Mouse (Mus musculus) hindbrain, embryonic 13.5 days (tissue): ENCODE measurements around the gene Lemd1. TPM values are rescaled to one million over a fixed set of nuclear protein-coding genes. Genes with fewer than 3 reads are reported as not detected.
"Not testable (repeated sequence)": the region's sequence is repeated elsewhere in the genome, so short reads cannot be mapped to it uniquely, and the experiment has no call there.

ENCODE experiments used
- ATAC-seq: fragments of 200-750 bp; cut with Nextera tagmentation; 2 replicates; pipeline ENCODE4 v1.8.0; 2017; ENCODE audit warnings: moderate TSS enrichment; ENCODE audit not compliant: low FRiP score
- H3K27ac ChIP-seq: fragments of 300-500 bp; sonication (generic); 2 replicates; pipeline ENCODE4 v1.5.1; 2015; ENCODE audit warnings: inconsistent platforms, mild to moderate bottlenecking, moderate library complexity
- H3K27me3 ChIP-seq: fragments of 300-500 bp; sonication (generic); 2 replicates; pipeline ENCODE4 v1.6.1; 2015; ENCODE audit warnings: mild to moderate bottlenecking, inconsistent platforms
- H3K36me3 ChIP-seq: fragments of 300-500 bp; sonication (generic); 2 replicates; pipeline ENCODE4 v1.6.1; 2015; ENCODE audit warnings: mild to moderate bottlenecking, inconsistent platforms
- H3K4me1 ChIP-seq: fragments of 300-500 bp; sonication (generic); replicated peaks from 2 replicates; pipeline ENCODE4 v1.6.1; 2015; ENCODE audit warnings: inconsistent platforms
- H3K4me2 ChIP-seq: fragments of 300-500 bp; sonication (generic); 2 replicates; pipeline ENCODE4 v1.6.1; 2015; ENCODE audit warnings: inconsistent platforms, mild to moderate bottlenecking, moderate library complexity
- H3K4me3 ChIP-seq: fragments of 300-500 bp; sonication (generic); 2 replicates; pipeline ENCODE4 v1.5.1; 2015; ENCODE audit warnings: mild to moderate bottlenecking, inconsistent platforms
- H3K9ac ChIP-seq: fragments of 300-500 bp; sonication (generic); 2 replicates; pipeline ENCODE4 v1.6.1; 2015; ENCODE audit warnings: mild to moderate bottlenecking, inconsistent platforms
- H3K9me3 ChIP-seq: fragments of 300-500 bp; sonication (generic); 2 replicates; pipeline ENCODE4 v1.6.1; 2016; ENCODE audit warnings: inconsistent platforms
- WGBS: fragments of 180-500 bp; shearing (Covaris S2); methylation state at CpG from one replicate; pipeline ENCODE4 v1.1.7; 2015; 5-methylcytosine and 5-hydroxymethylcytosine counted together
- polyA plus RNA-seq: library from polyadenylated mRNA; unstranded; fragments of >200 nt; fragmentation: Nextera tagmentation; extraction: Ambion mirVana; gene quantifications from 2 replicates; pipeline ENCODE4 v1.2.1, GENCODE M21; 2015

Lemd1 gene
- polyA plus RNA-seq, 1 experiment from 2014 or later: 25.7 TPM

GRCm38 (mm10) chr1:132153086-132153690 is 38.0 kb upstream of the Lemd1 start:
- Histone ChIP-seq H3K9me3 (no peaks in the 10 kb centered on the region), H3K27me3 (peaks cover 8% of the 10 kb centered on the region; the same call in 1 of the 2 replicates), H3K4me1 (peaks cover 26% of the 10 kb centered on the region), H3K4me2 (no peak overlapping the region), H3K4me3 (no peak overlapping the region), H3K9ac (no peak overlapping the region), H3K36me3 (no peaks in the 10 kb centered on the region), H3K27ac (no peak overlapping the region)
- WGBS: 33% methylated on average over 15 of the region's 15 CpGs
- no peak for ATAC-seq

DNA sequence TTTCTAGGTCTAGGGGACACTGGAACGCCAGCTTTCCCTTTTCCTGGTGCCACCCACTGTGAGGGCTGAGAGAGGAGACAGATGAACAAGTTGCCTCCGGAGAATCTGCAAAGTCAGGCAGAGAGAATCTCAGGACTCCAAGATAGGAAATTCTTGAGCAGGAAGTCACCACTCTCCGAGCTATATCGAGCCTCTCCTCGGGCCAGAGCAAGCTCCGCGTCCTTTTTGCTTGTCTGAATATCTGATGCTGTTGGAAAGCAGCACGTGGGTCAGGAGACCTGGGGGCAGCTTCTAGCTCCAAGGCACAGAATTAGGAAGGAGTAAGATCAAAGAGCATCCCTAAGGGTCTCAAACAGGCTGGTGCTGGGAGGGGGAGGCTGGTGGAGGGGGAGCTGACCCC is 37.5 kb upstream of the Lemd1 start:
- WGBS: 18% methylated on average over 8 of the region's 8 CpGs

DNA sequence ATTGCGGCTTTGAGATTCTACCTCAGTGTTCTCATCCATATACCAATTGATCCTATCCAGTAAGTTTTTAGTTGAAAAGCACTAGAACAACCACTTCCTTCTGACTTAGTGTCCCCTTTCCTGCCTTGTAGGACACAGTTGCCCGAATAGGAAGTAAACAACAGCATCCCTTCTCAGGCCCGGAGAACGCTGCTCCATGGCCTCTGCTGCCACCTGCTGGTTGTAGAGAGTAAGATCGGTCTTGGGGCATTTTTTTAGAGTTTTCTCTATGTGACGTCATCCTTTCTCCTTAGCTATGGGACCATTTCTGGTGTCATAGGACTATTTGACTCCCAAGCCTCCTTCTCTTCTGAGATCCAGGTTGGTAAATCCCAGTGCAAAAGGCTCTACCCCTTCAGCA is 35.5 kb upstream of the Lemd1 start:
- H3K9me3 ChIP-seq: no peaks in the 10 kb centered on the region
- peaks cover 43% of the 10 kb centered on the region for H3K4me1 ChIP-seq
- no peaks in the 10 kb centered on the region for H3K36me3 ChIP-seq
- H3K27ac ChIP-seq: no peak overlapping the region
- ATAC-seq: no peak
- peaks cover 25% of the 10 kb centered on the region for H3K27me3 ChIP-seq
- no peak overlapping the region for H3K4me2 ChIP-seq
- H3K4me3 ChIP-seq: no peak overlapping the region
- H3K9ac ChIP-seq: no peak overlapping the region
- 14% methylated on average over 6 of the region's 6 CpGs for WGBS

More for the DNA sequence above, 37.5 kb upstream of the Lemd1 start:
- no peak overlapping the region for H3K4me2 ChIP-seq
- H3K27ac ChIP-seq: no peak overlapping the region
- no peak overlapping the region for H3K4me3 ChIP-seq
- H3K36me3 ChIP-seq: no peaks in the 10 kb centered on the region
- H3K4me1 ChIP-seq: peaks cover 31% of the 10 kb centered on the region
- H3K9ac ChIP-seq: no peak overlapping the region
- ATAC-seq: no peak
- no peaks in the 10 kb centered on the region for H3K9me3 ChIP-seq
- H3K27me3 ChIP-seq: peaks cover 13% of the 10 kb centered on the region

GRCm38 (mm10) chr1:132157016-132157781 is 34.0 kb upstream of the Lemd1 start:
- H3K36me3 ChIP-seq: no peaks in the 10 kb centered on the region
- ATAC-seq: peak; percentile 78
- peak overlapping the region; percentile 36 for H3K4me2 ChIP-seq
- H3K4me1 ChIP-seq: peaks cover 50% of the 10 kb centered on the region
- H3K27ac ChIP-seq: 0 out of 2 replicates have a peak overlapping the region, but pooled peaks have one; percentile 14
- H3K9me3 ChIP-seq: no peaks in the 10 kb centered on the region
- H3K9ac ChIP-seq: peak overlapping the region; percentile 43
- peaks cover 34% of the 10 kb centered on the region for H3K27me3 ChIP-seq
- H3K4me3 ChIP-seq: no peak overlapping the region
- WGBS: 24% methylated on average over 14 of the region's 14 CpGs

GRCm38 (mm10) chr1:132157808-132158207 is 33.4 kb upstream of the Lemd1 start:
- no peak overlapping the region for H3K4me3 ChIP-seq
- no peaks in the 10 kb centered on the region for H3K36me3 ChIP-seq
- 0 out of 2 replicates have a peak overlapping the region, but pooled peaks have one; percentile 14 for H3K27ac ChIP-seq
- 22% methylated on average over 7 of the region's 7 CpGs for WGBS
- peak; percentile 33; the same call in 1 of the 2 replicates for ATAC-seq
- H3K4me1 ChIP-seq: peaks cover 50% of the 10 kb centered on the region
- peak overlapping the region; percentile 43 for H3K9ac ChIP-seq
- H3K9me3 ChIP-seq: no peaks in the 10 kb centered on the region
- peak overlapping the region; percentile 36 for H3K4me2 ChIP-seq
- peaks cover 34% of the 10 kb centered on the region for H3K27me3 ChIP-seq

DNA sequence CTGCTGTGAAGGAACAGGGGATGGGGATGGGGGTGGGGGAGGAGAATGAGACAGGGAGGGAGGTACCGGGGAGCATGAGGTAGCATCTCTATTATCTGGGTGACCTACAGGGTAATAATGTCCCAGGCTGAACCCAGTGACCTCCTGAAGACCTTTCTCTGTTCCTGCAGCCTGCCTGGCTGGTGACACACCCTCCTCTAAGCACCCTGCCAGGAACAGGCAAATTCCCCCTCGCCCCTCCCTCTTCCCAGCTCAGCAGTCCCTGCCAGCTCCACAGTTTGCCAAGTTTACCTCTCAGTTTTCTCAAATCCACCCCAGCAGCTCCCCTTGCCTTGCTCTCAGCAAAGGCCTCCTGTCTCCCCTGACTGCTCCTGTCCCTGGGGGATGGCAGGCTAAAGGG is 32.5 kb upstream of the Lemd1 start:
- Histone ChIP-seq H3K4me1 (peaks cover 43% of the 10 kb centered on the region), H3K27me3 (peaks cover 33% of the 10 kb centered on the region), H3K9ac (no peak overlapping the region; the same call in 1 of the 2 replicates), H3K4me2 (no peak overlapping the region), H3K9me3 (no peaks in the 10 kb centered on the region), H3K27ac (no peak overlapping the region), H3K4me3 (no peak overlapping the region), H3K36me3 (no peaks in the 10 kb centered on the region)
- WGBS: 35% methylated on average over 2 of the region's 2 CpGs
- no peak for ATAC-seq

- no peaks in the 10 kb centered on the region for H3K36me3 ChIP-seq
- ATAC-seq: no peak
These were observed 31.6 kb upstream of the Lemd1 start for GRCm38 (mm10) chr1:132159681-132160080.

GRCm38 (mm10) chr1:132161211-132161880 is 29.9 kb upstream of the Lemd1 start:
- no peak overlapping the region for H3K4me3 ChIP-seq
- 56% methylated on average over 7 of the region's 7 CpGs for WGBS
- no peak overlapping the region for H3K9ac ChIP-seq
- H3K9me3 ChIP-seq: 0 out of 2 replicates have a peak, but pooled peaks cover 3% of the 10 kb centered on the region
- no peak overlapping the region for H3K4me2 ChIP-seq
- H3K36me3 ChIP-seq: no peaks in the 10 kb centered on the region
- no peak for ATAC-seq
- peaks cover 31% of the 10 kb centered on the region for H3K27me3 ChIP-seq
- H3K27ac ChIP-seq: no peak overlapping the region
- H3K4me1 ChIP-seq: peaks cover 57% of the 10 kb centered on the region

More at GRCm38 (mm10) chr1:132159681-132160080, 31.6 kb upstream of the Lemd1 start:
- 0 out of 2 replicates have a peak overlapping the region, but pooled peaks have one; percentile 8 for H3K27ac ChIP-seq
- peaks cover 31% of the 10 kb centered on the region for H3K27me3 ChIP-seq
- H3K4me3 ChIP-seq: no peak overlapping the region
- H3K4me2 ChIP-seq: no peak overlapping the region
- peak overlapping the region; percentile 35; the same call in 1 of the 2 replicates for H3K9ac ChIP-seq
- H3K9me3 ChIP-seq: no peaks in the 10 kb centered on the region
- WGBS: 61% methylated on average over 4 of the region's 4 CpGs
- peaks cover 49% of the 10 kb centered on the region for H3K4me1 ChIP-seq

DNA sequence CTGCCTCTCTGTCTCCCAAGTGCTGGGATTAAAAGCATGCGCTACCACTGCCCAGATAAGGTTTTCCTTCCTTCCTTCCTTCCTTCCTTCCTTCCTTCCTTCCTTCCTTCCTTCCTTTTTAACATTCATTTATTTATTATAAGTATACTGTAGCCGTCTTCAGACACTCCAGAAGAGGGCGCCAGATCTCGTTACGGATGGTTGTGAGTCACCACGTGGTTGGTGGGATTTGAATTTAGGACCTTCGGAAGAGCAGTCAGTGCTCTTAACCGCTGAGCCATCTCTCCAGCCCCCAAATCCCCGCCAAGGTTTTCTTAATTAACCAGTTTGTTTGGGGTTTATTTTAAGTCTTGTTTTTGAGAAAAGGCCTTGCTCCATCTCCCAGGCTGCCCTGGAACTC is 28.6 kb upstream of the Lemd1 start:
- H3K27ac ChIP-seq, H3K36me3 ChIP-seq, H3K4me3 ChIP-seq, H3K4me2 ChIP-seq, H3K9me3 ChIP-seq, H3K9ac ChIP-seq, ATAC-seq: not testable (repeated sequence)
- Histone ChIP-seq H3K27me3 (peaks cover 31% of the 10 kb centered on the region), H3K4me1 (peaks cover 59% of the 10 kb centered on the region)
- WGBS: 58% methylated on average over 9 of the region's 9 CpGs

GRCm38 (mm10) chr1:132164780-132165518 is 26.3 kb upstream of the Lemd1 start:
- 0 out of 2 replicates have a peak, but pooled peaks cover 3% of the 10 kb centered on the region for H3K9me3 ChIP-seq
- H3K27me3 ChIP-seq: peaks cover 16% of the 10 kb centered on the region; the same call in 1 of the 2 replicates
- H3K4me1 ChIP-seq: peaks cover 51% of the 10 kb centered on the region
- no peaks in the 10 kb centered on the region for H3K36me3 ChIP-seq
- peak overlapping the region; percentile 83 for H3K27ac ChIP-seq
- H3K4me2 ChIP-seq: 0 out of 2 replicates have a peak overlapping the region, but pooled peaks have one; percentile 15
- H3K9ac ChIP-seq: no peak overlapping the region
- ATAC-seq: peak; percentile 81
- WGBS: 21% methylated on average over 13 of the region's 13 CpGs
- H3K4me3 ChIP-seq: no peak overlapping the region

- Histone ChIP-seq H3K27me3 (0 out of 2 replicates have a peak, but pooled peaks cover 14% of the 10 kb centered on the region), H3K9me3 (0 out of 2 replicates have a peak, but pooled peaks cover 3% of the 10 kb centered on the region), H3K9ac (no peak overlapping the region), H3K36me3 (no peaks in the 10 kb centered on the region), H3K4me3 (no peak overlapping the region), H3K4me2 (no peak overlapping the region), H3K27ac (no peak overlapping the region), H3K4me1 (peaks cover 47% of the 10 kb centered on the region)
- no peak for ATAC-seq
- 57% methylated on average over 3 of the region's 3 CpGs for WGBS
These were observed 25.4 kb upstream of the Lemd1 start for GRCm38 (mm10) chr1:132165859-132166258.
